Mouse (Mus musculus) liver, postnatal 0 days (tissue): ENCODE results near the gene Mgat3. TPM values are rescaled to one million over a fixed set of nuclear protein-coding genes. Genes with fewer than 3 reads are reported as not detected.
A peak's percentile ranks its signal among the peaks of the same experiment; 100 is the strongest.

Experiments
- ATAC-seq: fragments of 200-750 bp; cut with Nextera tagmentation; 2 replicates; pipeline ENCODE4 v1.8.0; 2017; ENCODE audit warnings: mild to moderate bottlenecking, moderate library complexity
- DNase-seq: peaks from one replicate; pipeline ENCODE4 v3.0.0-alpha.2; 2016
- H3K27ac ChIP-seq: fragments of 300-500 bp; sonication (generic); 2 replicates; pipeline ENCODE4 v1.5.1; 2014; ENCODE audit warnings: antibody characterized with exemption, moderate library complexity, mild to moderate bottlenecking, low read depth
- H3K27me3 ChIP-seq: fragments of 300-500 bp; sonication (generic); 2 replicates; pipeline ENCODE4 v1.6.1; 2014; ENCODE audit warnings: low read length, control low read depth, mixed read lengths; ENCODE audit not compliant: insufficient read depth
- H3K36me3 ChIP-seq: fragments of 300-500 bp; sonication (generic); replicated peaks from 2 replicates; pipeline ENCODE4 v1.6.1; 2014; ENCODE audit warnings: mild to moderate bottlenecking, control low read depth, low read length, moderate library complexity, mixed read lengths; ENCODE audit not compliant: insufficient read depth
- H3K4me1 ChIP-seq: fragments of 300-500 bp; sonication (generic); 2 replicates; pipeline ENCODE4 v1.6.1; 2014; ENCODE audit warnings: antibody characterized with exemption, mild to moderate bottlenecking, control low read depth; ENCODE audit not compliant: insufficient read depth
- H3K4me2 ChIP-seq: fragments of 300-500 bp; sonication (generic); 2 replicates; pipeline ENCODE4 v1.6.1; 2014; ENCODE audit warnings: low read depth, mild to moderate bottlenecking, low read length, moderate library complexity, mixed read lengths
- H3K4me3 ChIP-seq: fragments of 300-500 bp; sonication (generic); 2 replicates; pipeline ENCODE4 v1.5.1; 2014; ENCODE audit warnings: low read depth, low read length
- H3K9ac ChIP-seq: fragments of 300-500 bp; sonication (generic); replicated peaks from 2 replicates; pipeline ENCODE4 v1.6.1; 2014; ENCODE audit warnings: mild to moderate bottlenecking, moderate library complexity
- H3K9me3 ChIP-seq: fragments of 300-500 bp; sonication (generic); 2 replicates; pipeline ENCODE4 v1.6.1; 2016; ENCODE audit warnings: mild to moderate bottlenecking, control low read depth, low read length, mixed read lengths
- CTCF ChIP-seq: sonication (generic); IDR thresholded peaks from 2 replicates; pipeline ENCODE4 v1.5.1; 2016; ENCODE audit warnings: antibody characterized with exemption, low read depth
- EP300 ChIP-seq: IDR thresholded peaks from 2 replicates; pipeline ENCODE4 v1.6.1; 2016; ENCODE audit warnings: antibody characterized with exemption, low read depth, mild to moderate bottlenecking
- WGBS: fragments of 180-500 bp; shearing (Covaris S2); extraction: QIAGEN DNeasy Blood & Tissue Kit; methylation state at CpG from one replicate; pipeline ENCODE4 v1.1.7; 2014; ENCODE audit not compliant: insufficient replicate concordance; 5-methylcytosine and 5-hydroxymethylcytosine counted together
- polyA plus RNA-seq: library from polyadenylated mRNA; unstranded; fragments of >200 nt; fragmentation: Nextera tagmentation; extraction: Ambion mirVana; gene quantifications from 2 replicates; pipeline ENCODE4 v1.2.1, GENCODE M21; 2015

Gene Mgat3
- polyA plus RNA-seq, 1 experiment from 2014 or later: 0.12 TPM

GRCm38 (mm10) chr15:80260677-80261076 lies 87.2 kb downstream of the Mgat3 start:
- Histone ChIP-seq H3K27ac (no peak overlapping the region), H3K4me2 (no peak overlapping the region), H3K4me1 (peaks cover 47% of the 10 kb centered on the region), H3K4me3 (no peak overlapping the region), H3K9me3 (no peaks in the 10 kb centered on the region), H3K9ac (no peak overlapping the region), H3K36me3 (peaks cover 41% of the 10 kb centered on the region), H3K27me3 (no peaks in the 10 kb centered on the region)
- peak; percentile 90 for DNase-seq
- WGBS: 14% methylated on average over 3 of the region's 3 CpGs
- TF ChIP-seq CTCF: peak; percentile 98
- TF ChIP-seq EP300: no peak
- ATAC-seq: no peak

GRCm38 (mm10) chr15:80261100-80261499 lies 87.6 kb downstream of the Mgat3 start:
- Histone ChIP-seq H3K27me3 (no peaks in the 10 kb centered on the region), H3K9me3 (no peaks in the 10 kb centered on the region), H3K4me2 (no peak overlapping the region), H3K4me1 (peaks cover 47% of the 10 kb centered on the region), H3K36me3 (peaks cover 40% of the 10 kb centered on the region), H3K27ac (no peak overlapping the region), H3K4me3 (no peak overlapping the region), H3K9ac (no peak overlapping the region)
- DNase-seq (no peak), ATAC-seq (no peak)
- TF ChIP-seq EP300 (no peak), CTCF (no peak)
- WGBS: 68% methylated on average over 7 of the region's 7 CpGs

GRCm38 (mm10) chr15:80263610-80264575 lies 90.4 kb downstream of the Mgat3 start, which contains the start of gene Rps19bp1:
Rps19bp1 (minus strand) TSS chr15:80264315.
- H3K4me3 ChIP-seq: peak within 1 kb of the TSS; percentile 74
- ATAC-seq: peak; percentile 92
- TF ChIP-seq CTCF (no peak), EP300 (no peak)
- peak within 1 kb of the TSS; percentile 82 for H3K9ac ChIP-seq
- peaks cover 12% of the 10 kb centered on the region for H3K36me3 ChIP-seq
- peak within 1 kb of the TSS; percentile 56; the same call in 1 of the 2 replicates for H3K27ac ChIP-seq
- 2% methylated on average over 65 of the region's 66 CpGs for WGBS
- H3K27me3 ChIP-seq: no peaks in the 10 kb centered on the region
- no peaks in the 10 kb centered on the region for H3K9me3 ChIP-seq
- peaks cover 20% of the 10 kb centered on the region for H3K4me1 ChIP-seq
- peak; percentile 95 for DNase-seq
- peak within 1 kb of the TSS; percentile 77 for H3K4me2 ChIP-seq

Other genes with a start within 250 kb of the Mgat3 start
- gene Cbx7, start 202.6 kb upstream of the Mgat3 start, polyA plus RNA-seq: 1.0 and 1.2 TPM in 2 replicates
- gene Pdgfb, start 158.7 kb upstream of the Mgat3 start, polyA plus RNA-seq: 0.77 and 0.85 TPM in 2 replicates
- 10.3 and 10.4 TPM in 2 replicates for gene Syngr1, start 82.4 kb upstream of the Mgat3 start, polyA plus RNA-seq
- 394 and 407 TPM in 2 replicates for gene Rpl3, start 81.9 kb upstream of the Mgat3 start, polyA plus RNA-seq
- 7.0 and 7.5 TPM in 2 replicates for gene Tab1, start 40.6 kb upstream of the Mgat3 start, polyA plus RNA-seq
- gene Mief1, start 60.3 kb downstream of the Mgat3 start, polyA plus RNA-seq: 8.5 and 8.6 TPM in 2 replicates
- gene AC140267.1, start 62.1 kb downstream of the Mgat3 start, polyA plus RNA-seq: not detected in 2 replicates
- 64.3 and 65.7 TPM in 2 replicates for gene Atf4, start 81.5 kb downstream of the Mgat3 start, polyA plus RNA-seq
- gene Rps19bp1, start 90.6 kb downstream of the Mgat3 start, polyA plus RNA-seq: 27.0 and 27.5 TPM in 2 replicates
- not detected in 2 replicates for gene Cacna1i, start 113.5 kb downstream of the Mgat3 start, polyA plus RNA-seq